Mouse (Mus musculus) mouse embryonic stem cell (cell line): ENCODE data around the gene Rad23b.
"Not testable (repeated sequence)": the region's sequence is repeated elsewhere in the genome, so short reads cannot be mapped to it uniquely, and the experiment has no call there.

Experiments used
- in situ Hi-C, 2 experiments: fragments of 300-500 bp; cut with MboI; formaldehyde crosslinking; loops; 1 replicate in 1 of 2; 3 replicates in 1 of 2; pipeline ENCODE4 v1.14.3; 2019 to 2020; ENCODE audit warnings: low sequenced_read_pairs in 2 of 2, low pct_unique_long_range_greater_than_20kb in 1 of 2, mixed read lengths in 1 of 2; ENCODE audit not compliant: unreplicated experiment in 1 of 2

Rad23b gene

DNA sequence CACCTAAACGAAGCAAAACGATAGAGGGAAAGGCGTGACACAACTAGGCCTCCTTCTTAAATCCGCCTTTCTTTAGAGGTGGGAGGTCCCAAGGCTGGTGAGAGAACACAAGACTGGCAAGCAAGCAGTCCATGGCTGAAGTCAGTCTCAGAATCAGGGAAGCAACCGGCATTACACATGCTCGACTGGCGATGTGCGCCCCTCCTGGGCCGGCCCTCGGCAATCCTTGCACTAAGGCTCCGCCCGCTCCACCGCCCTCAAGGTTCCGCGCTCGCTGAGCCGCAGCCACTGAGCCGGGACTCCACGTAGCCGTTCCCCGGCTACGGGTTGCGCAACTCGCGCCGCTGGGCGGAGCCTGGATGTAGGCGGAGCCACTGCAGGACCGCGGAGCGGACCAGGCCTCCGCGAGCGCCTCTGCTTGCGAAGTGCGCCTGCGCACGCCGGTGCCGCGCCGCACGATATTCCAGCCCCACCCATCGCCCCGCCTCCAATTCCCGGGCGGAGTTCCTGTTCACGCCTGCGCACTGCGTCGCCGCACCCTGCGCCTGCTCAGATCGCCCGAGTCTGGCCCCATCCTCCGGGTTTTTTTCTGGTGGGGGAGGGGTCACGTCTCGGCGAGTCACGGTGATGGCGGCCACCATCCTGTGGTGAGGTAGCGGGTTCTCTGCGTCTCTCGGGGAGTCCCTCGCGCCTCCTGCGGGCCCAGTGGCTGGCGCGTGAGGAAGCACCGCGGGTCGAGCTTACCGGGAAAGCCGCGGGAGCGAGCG lies at the start of gene Rad23b:
TSS of gene Rad23b (plus strand) at position 592 of the 767 bp plus-strand sequence.
- in situ Hi-C loops: loop anchor here in 1 of 2 experiments (10.0 kb wide), 1 partner anchor 55 kb away; no protein-coding TSS in a partner anchor

DNA sequence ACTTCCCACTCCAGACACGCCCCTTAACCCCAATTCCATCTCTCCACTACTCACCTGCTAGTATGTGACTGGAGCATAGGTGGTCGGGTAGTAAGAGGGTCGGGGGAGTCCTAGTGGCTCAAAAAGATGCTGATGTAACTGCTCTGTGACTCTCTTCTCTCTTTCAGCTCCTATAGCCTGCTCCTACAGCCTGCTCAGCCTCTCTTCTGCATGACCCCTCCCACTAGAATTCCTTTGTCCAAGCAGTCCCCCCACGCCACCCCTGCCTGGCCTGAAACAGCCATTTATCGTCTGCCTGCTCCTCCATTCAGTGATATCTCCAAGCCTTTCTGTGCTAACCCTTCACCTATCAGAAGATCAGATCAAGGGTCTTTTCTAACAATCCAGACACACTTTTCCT lies 45.7 kb upstream of the Rad23b start:
- in situ Hi-C loops: no loop called here

DNA sequence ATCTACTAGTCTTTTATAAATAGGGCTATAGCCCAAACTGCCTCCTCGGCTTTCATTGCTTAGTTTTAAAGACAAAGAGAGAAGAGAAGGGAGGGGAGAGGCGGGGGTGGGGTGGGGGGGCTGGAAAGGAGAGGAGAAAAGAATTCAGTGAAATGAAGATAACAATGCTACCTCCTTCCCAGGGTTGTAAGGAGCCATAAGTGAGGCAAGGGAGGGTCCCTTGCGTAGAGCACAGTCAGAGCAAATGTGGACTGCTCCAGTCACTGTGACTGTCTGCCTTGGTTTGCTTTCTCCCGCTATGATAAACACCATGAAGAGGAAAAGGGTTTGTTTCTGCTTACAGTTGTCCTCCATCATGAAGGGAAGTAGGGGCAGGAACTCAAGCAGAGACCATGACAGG lies 43.2 kb upstream of the Rad23b start:
- in situ Hi-C loops: no loop called here

DNA sequence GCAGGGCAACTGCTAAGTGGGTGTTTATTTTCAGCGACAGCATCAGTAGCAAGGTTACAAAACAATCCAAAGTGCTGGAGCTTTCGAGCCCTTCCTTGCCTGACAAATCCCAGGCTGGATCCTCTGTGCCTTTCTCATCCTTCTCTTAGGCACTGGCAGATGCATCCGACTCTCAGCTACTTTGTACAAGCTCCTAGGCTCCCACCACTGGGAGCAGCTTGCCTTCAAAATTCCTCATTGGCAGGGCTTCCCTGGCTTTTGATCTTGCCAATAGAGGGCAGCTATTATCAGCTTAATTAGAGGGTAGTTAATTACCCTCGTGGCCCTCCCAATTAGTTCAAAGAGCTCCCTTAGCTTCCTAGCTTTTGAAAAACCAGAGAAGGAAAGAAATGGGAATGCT lies 33.1 kb upstream of the Rad23b start:
- in situ Hi-C loops: no loop called here

DNA sequence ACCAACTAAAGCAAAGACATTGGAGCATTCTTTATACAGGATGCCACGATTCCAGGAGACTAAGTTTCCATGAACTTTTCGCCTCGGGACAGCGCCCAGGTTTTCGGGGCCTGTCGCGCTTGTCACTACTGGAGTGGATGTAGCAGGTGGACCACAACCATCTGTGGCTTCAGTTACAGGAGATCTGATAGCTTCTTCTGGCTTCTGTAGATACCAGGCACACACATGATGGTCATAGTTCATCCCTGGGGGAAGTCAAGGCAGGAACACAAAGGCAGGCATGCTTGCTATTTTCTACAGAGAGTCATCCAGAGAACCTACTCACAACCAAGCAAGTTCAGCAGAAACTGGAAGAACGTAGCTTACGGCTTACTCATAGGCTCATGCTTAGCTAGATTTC lies 31.5 kb upstream of the Rad23b start:
- in situ Hi-C loops: not testable (repeated sequence)

DNA sequence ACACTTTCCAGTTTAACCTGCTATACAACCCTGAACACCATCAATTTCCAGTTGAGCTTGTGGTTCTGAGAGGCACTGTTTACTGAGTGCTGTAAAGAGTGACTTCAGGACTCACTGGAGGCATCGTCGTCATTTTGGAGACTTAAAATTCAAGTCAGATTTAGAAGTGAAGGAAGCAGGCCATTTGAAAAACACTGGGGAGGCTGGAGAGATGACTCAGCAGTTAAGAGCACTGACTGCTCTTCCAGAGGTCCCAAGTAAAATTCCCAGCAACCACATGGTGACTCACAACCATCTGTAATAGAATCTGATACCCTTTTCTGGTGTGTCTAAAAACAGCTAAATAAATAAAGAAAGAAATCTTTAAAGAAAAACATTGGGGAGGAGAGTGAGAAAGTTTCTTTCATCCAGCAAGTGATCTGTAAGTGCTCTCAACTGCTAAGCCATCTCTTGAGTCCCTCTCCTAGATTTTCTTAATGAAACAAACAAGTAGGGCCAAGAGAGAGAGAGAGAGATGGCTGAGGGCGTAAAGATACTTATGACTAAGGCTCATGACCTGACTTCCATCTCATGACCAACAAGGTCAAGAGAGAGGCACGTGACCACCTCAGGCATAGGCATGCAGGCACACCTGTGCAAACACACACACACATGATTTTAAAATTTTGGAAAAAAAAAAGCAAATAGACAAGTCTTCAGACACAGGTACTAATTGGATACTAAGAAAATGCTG lies 23.9 kb upstream of the Rad23b start:
- in situ Hi-C loops: no loop called here

DNA sequence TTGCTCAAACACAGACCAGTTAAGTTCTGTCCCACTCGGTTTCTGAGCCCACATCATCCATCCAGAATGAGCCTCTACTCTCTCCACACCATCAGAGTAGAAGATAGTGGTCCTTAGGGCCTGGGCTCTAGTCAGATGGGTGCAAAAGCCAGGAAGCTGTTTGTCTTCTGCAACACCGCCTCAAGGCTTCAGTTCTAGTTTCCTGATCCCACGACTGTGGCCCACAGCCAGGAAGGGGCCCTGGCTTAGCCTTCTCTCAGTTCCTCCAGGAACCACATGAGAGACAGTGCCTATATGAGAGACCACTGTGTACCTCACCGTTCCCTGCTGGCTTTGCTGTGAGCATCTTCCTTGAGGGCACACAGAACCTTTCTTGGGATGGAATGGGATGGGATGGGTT lies 22.3 kb upstream of the Rad23b start:
- in situ Hi-C loops: no loop called here

DNA sequence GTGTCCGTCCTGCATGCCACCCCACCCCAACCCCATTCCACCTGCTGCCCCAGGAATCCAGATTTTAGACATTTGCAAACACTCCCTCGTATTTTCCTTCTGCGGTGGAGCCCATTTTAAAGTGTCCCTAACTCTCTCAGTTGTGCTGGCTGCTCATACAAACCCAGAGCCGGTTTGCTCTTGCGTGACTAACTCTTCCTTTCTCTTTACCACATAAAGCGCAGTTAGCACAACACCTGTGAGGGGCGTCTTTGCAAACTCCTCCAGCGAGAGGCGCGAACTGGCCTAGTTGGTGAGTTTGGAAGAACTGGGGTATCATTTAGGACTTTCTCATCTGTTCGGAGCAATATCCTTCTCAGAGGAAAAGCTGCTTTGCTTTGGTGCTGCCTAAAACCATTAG lies 21.4 kb upstream of the Rad23b start:
- in situ Hi-C loops: no loop called here

DNA sequence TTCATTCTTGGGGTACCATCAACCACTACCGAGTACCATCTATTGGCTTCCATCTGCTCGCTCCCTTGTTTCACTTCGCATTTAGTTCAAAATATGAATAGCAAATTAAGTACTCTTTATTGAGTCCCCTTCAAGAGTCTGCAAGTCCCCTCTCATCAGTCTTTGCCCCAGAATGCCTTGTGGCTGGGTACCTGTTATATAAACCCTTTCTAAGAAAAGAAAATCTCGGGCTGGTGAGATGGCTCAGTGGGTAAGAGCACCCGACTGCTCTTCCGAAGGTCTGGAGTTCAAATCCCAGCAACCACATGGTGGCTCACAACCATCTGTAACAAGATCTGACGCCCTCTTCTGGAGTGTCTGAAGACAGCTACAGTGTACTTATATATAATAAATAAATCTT lies 20.9 kb upstream of the Rad23b start:
- in situ Hi-C loops: not testable (repeated sequence)

DNA sequence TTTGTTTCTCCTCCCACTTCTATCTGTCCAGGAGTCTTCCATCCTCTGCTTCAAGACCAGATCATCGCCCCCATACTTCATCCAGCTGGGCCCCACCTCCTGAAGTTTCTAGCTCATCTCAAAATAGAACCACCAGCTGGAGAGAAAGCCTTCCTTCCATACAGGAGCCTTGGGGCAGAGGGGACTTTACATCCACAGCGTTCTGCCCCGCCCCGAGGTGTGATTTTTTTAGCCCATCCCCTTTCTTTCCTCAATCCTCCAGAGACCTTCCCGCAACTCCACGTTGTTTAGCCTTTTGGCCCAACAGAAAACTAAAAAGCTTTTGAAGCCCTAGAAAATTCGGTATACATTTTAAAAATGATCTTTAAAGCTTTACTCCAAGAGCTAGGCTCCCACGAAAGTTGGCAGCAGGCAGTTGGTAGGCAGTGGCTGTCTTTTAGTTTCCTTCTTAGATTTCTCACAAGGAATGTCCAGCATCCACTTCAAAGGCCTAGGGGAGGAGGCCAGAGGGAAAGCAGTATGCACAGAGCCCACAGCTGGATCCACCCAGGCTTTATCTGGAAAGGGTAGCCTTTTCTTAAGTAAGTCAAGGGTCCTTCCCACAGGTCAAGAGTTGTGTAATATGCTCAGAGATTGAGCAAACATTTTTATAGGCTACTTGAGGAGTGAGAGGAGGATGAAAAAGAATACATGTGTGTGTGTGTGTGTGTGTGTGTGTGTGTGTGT lies 20.1 kb upstream of the Rad23b start:
- in situ Hi-C loops: no loop called here

DNA sequence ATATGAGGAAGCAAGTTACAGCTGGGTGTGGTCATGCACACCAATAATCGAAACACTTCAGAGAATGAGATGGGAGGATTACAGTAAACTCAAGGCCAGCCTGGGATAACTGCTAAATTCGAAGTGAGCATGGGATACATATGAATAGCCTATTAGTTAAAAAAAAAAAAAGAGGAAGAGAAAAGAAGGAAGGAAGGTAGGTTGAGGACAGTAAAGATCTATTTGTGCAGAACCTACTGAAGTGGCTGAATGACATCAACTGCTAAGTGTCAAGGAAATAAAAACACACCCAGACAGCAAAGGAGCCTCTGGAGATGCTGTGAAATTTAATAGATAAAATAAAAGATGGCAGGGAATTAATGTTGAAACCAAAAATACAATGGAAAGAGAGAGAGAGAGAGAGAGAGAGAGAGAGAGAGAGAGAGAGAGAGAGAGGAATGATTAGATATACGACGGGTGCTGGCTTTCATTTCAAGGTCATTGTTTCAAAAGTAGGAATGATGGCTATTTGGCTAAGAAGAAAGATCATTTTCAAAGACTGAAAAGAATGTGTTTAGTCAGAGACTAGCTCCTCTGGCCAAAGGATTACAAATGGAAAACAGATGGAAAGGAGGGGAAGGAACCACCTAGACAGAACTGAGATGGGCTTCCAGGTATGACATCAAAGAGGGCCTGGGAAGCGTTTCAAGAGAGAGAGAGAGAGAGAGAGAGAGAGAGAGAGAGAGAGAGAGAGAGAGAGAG lies 14.6 kb upstream of the Rad23b start:
- in situ Hi-C loops: no loop called here

DNA sequence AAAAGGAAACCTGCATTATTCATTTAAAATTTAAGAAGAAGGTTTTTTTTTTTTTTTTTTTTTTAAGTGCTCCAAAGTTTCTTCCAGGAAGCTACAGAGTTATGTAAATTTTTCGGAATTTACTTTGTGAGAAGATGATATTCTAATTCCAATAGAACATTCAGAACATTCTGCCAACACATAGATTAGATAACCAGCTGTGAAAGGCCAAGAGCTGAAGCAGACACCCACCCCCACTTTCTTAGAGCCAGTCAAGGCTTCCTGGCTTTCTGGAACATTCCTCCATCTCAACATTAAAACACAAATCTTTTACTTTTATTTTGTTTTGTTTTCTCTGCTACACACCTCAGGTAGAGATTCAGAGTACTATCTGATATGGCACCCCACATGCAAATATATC lies 10.9 kb upstream of the Rad23b start:
- in situ Hi-C loops: no loop called here

DNA sequence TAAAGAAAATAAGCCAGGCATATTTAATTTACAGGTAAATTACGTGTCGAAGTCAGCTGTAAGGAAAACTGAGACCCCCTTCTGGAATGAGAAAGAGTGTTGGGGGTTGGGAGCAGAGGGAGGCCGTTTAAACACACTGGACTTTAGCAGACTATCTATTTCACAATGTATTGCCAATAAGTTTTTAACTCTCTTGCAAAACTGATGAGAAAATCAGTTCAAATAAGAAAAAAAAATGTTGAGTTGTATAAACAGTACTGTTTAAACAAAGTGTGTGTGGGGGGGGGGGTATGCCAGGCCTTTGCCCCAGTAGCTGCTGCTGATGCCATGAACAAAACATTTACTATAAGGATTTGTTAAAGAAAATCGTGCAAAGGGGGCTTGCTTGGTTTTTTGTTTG lies 10.5 kb upstream of the Rad23b start:
- in situ Hi-C loops: no loop called here

DNA sequence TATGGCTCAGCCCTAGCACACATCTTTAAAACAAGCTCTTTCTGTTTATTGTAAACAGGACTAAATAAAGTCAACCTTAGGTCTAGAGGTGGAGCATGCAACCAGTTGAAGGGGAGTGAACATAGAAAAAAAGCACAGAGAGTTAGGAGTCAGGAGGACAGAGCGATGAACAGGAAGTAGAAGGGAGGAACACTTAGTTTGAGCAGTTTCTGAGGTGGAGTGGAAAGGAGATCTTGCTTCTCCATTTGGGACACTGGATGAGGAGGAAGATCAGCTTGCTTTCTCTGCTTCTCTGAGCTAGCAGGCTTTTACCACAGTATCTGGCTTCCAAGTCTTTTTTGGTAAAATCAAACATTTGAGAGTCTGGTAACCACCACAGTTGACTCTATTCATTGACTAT lies 8.0 kb upstream of the Rad23b start:
- in situ Hi-C loops: loop anchor here in 1 of 2 experiments (10.0 kb wide), 1 partner anchor 47 kb away; no protein-coding TSS in a partner anchor

DNA sequence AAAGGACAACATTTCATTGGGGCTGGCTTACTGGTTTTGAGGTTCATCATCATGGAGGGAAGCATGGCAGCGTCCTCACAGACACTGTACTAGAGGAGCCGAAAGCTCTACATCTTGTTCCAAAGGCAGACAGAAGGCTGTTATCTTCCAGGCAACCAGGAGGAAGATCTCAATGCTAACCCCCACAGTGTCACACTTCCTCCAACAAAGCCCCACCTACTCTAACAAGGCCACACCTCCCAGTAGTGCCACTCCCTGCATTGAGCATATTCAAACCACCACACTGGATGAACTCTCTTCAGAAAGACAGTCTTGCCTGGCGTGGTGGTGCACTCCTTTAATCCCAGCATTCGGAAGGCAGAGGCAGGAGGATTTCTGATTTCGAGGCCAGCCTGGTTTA lies 7.2 kb upstream of the Rad23b start:
- in situ Hi-C loops: loop anchor here in 1 of 2 experiments (10.0 kb wide), 1 partner anchor 48 kb away; no protein-coding TSS in a partner anchor

DNA sequence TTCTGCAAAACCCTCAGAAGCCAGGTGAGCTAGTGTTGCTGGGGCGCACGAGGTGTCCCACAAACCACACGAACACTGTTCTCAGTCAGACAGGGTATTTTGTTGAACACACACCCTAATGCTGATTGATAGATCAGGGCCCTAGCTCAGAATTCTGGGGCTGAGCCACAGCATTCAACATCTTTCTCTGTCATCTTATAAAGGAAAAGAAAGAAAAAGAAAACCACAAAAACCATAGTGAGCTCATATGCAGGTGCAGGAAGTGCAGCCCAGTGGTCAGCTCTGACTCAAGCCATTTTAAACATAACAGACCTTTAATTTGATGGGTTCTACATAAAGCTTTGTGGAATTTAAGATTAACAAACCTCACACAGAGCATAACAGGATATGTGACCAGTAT lies 6.6 kb upstream of the Rad23b start:
- in situ Hi-C loops: loop anchor here in 1 of 2 experiments (10.0 kb wide), 1 partner anchor 48 kb away; no protein-coding TSS in a partner anchor

DNA sequence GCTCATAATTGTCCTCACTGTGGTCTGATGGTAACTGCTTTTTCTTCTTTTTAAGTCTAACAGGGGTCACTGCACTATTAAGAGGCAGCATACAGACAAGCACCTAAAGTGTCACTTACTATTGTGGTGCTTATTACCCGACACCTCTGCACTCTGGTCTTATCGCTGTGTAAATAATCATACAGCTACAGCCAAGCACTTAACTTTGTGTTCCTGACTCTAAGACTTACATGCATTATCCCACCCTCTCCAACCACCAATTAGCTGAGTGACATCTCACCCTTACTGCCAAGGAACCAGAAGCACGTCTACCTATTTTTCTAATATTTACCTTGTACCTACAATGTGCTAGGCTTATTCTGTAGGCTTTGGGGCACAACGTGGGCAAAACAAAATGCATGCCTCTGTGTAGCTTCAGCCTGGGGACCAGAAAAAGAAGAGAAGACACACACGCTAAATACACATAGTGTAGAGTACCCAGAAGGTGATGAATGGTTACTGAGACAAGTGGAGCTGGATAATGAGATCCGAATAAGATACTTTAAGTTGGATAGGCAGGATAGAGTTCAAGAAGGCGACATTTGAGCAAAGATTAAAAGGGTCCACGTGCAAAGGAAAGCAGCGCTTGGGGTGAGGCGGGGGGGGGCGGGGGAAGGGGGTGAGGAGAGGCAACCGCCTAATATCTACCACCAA lies 938 bp upstream of the Rad23b start:
- in situ Hi-C loops: loop anchor here in 1 of 2 experiments (10.0 kb wide), 1 partner anchor 54 kb away; no protein-coding TSS in a partner anchor
